Mouse (Mus musculus) hindbrain, postnatal 0 days (tissue): ENCODE measurements around the gene Zfp750. TPM values are rescaled to one million over a fixed set of nuclear protein-coding genes. Genes with fewer than 3 reads are reported as not detected.

Source experiments
- ATAC-seq: fragments of 200-750 bp; cut with Nextera tagmentation; 2 replicates; pipeline ENCODE4 v1.8.0; 2017; ENCODE audit warnings: mild to moderate bottlenecking, moderate TSS enrichment, moderate library complexity
- DNase-seq: peaks from one replicate; pipeline ENCODE4 v3.0.0-alpha.2; 2015; ENCODE audit warnings: low spot score
- H3K27ac ChIP-seq: fragments of 300-500 bp; sonication (generic); 2 replicates; pipeline ENCODE4 v1.5.1; 2014; ENCODE audit warnings: mild to moderate bottlenecking
- H3K27me3 ChIP-seq: fragments of 300-500 bp; sonication (generic); 2 replicates; pipeline ENCODE4 v1.6.1; 2014; ENCODE audit warnings: low read length, mixed read lengths; ENCODE audit not compliant: insufficient read depth
- H3K36me3 ChIP-seq: fragments of 300-500 bp; sonication (generic); 2 replicates; pipeline ENCODE4 v1.6.1; 2014; ENCODE audit warnings: low read length, mixed read lengths; ENCODE audit not compliant: insufficient read depth
- H3K4me1 ChIP-seq: fragments of 300-500 bp; sonication (generic); 2 replicates; pipeline ENCODE4 v1.6.1; 2014; ENCODE audit warnings: antibody characterized with exemption, low read length, mixed read lengths; ENCODE audit not compliant: insufficient read depth
- H3K4me2 ChIP-seq: fragments of 300-500 bp; sonication (generic); 2 replicates; pipeline ENCODE4 v1.6.1; 2014; ENCODE audit warnings: low read depth, mild to moderate bottlenecking, low read length, moderate library complexity, mixed read lengths
- H3K4me3 ChIP-seq: fragments of 300-500 bp; sonication (generic); 2 replicates; pipeline ENCODE4 v1.5.1; 2014; ENCODE audit warnings: low read length
- H3K9ac ChIP-seq: fragments of 300-500 bp; sonication (generic); replicated peaks from 2 replicates; pipeline ENCODE4 v1.6.1; 2014; ENCODE audit warnings: mild to moderate bottlenecking, low read length, moderate library complexity, mixed read lengths
- H3K9me3 ChIP-seq: fragments of 300-500 bp; sonication (generic); 2 replicates; pipeline ENCODE4 v1.6.1; 2016; ENCODE audit warnings: low read length, mixed read lengths
- CTCF ChIP-seq: IDR thresholded peaks from 2 replicates; pipeline ENCODE4 v1.5.1; 2016; ENCODE audit warnings: antibody characterized with exemption, control low read depth, low read depth
- WGBS: fragments of 180-500 bp; shearing (Covaris S2); extraction: QIAGEN DNeasy Blood & Tissue Kit; methylation state at CpG from one replicate; pipeline ENCODE4 v1.1.7; 2014; 5-methylcytosine and 5-hydroxymethylcytosine counted together
- polyA plus RNA-seq: library from polyadenylated mRNA; unstranded; fragments of >200 nt; fragmentation: Nextera tagmentation; extraction: Ambion mirVana; gene quantifications from 2 replicates; pipeline ENCODE4 v1.2.1, GENCODE M21; 2015
- total RNA-seq: library from RNA; depleted of rRNA; stranded (reverse); fragments of >200 nt; gene quantifications from 2 replicates; pipeline ENCODE4 v1.2.3, GENCODE M21; 2014

Gene Zfp750
- total and polyA plus RNA-seq, 2 experiments from 2014 or later = 0.05 to 0.21 TPM

GRCm38 (mm10) chr11:121508478-121508877 is 10.7 kb downstream of the Zfp750 start:
- TF ChIP-seq CTCF = no peak
- no peak for ATAC-seq
- 85% methylated on average over 4 of the region's 4 CpGs for WGBS

GRCm38 (mm10) chr11:121502000-121502860 is 16.9 kb downstream of the Zfp750 start:
- Histone ChIP-seq H3K9ac (no peak overlapping the region), H3K9me3 (no peaks in the 10 kb centered on the region), H3K4me2 (no peak overlapping the region), H3K4me3 (no peak overlapping the region), H3K36me3 (peaks cover 29% of the 10 kb centered on the region; the same call in 1 of the 2 replicates), H3K4me1 (no peaks in the 10 kb centered on the region), H3K27me3 (no peaks in the 10 kb centered on the region), H3K27ac (no peak overlapping the region)
- ATAC-seq (no peak), DNase-seq (no peak)
- no peak for TF ChIP-seq CTCF
- 72% methylated on average over 4 of the region's 4 CpGs for whole genome bisulfite sequencing

More at GRCm38 (mm10) chr11:121508478-121508877, 10.7 kb downstream of the Zfp750 start:
- peaks cover 12% of the 10 kb centered on the region; the same call in 1 of the 2 replicates for H3K36me3 ChIP-seq
- H3K4me3 ChIP-seq = no peak overlapping the region
- no peak overlapping the region for H3K4me2 ChIP-seq
- no peaks in the 10 kb centered on the region for H3K9me3 ChIP-seq
- H3K27ac ChIP-seq = no peak overlapping the region
- H3K4me1 ChIP-seq = 0 out of 2 replicates have a peak, but pooled peaks cover 8% of the 10 kb centered on the region
- no peak for DNase-seq
- H3K27me3 ChIP-seq = no peaks in the 10 kb centered on the region
- H3K9ac ChIP-seq = no peak overlapping the region

GRCm38 (mm10) chr11:121501525-121501924 is 17.6 kb downstream of the Zfp750 start:
- TF ChIP-seq CTCF = no peak
- Histone ChIP-seq H3K4me2 (no peak overlapping the region), H3K4me3 (no peak overlapping the region), H3K4me1 (no peaks in the 10 kb centered on the region), H3K27ac (no peak overlapping the region), H3K27me3 (no peaks in the 10 kb centered on the region), H3K9me3 (no peaks in the 10 kb centered on the region), H3K9ac (no peak overlapping the region), H3K36me3 (peaks cover 36% of the 10 kb centered on the region; the same call in 1 of the 2 replicates)
- WGBS = 94% methylated on average over 4 of the region's 4 CpGs
- DNase-seq (no peak), ATAC-seq (no peak)

- Histone ChIP-seq H3K4me1 (no peaks in the 10 kb centered on the region), H3K4me2 (no peak overlapping the region), H3K27me3 (no peaks in the 10 kb centered on the region), H3K9ac (no peak overlapping the region), H3K4me3 (no peak overlapping the region), H3K27ac (no peak overlapping the region), H3K9me3 (no peaks in the 10 kb centered on the region), H3K36me3 (peaks cover 28% of the 10 kb centered on the region; the same call in 1 of the 2 replicates)
- DNase-seq (no peak), ATAC-seq (no peak)
- no peak for TF ChIP-seq CTCF
Measured at GRCm38 (mm10) chr11:121500595-121500994, 18.5 kb downstream of the Zfp750 start.

- Histone ChIP-seq H3K27me3 (no peaks in the 10 kb centered on the region), H3K4me1 (no peaks in the 10 kb centered on the region), H3K4me3 (no peak overlapping the region), H3K9me3 (no peaks in the 10 kb centered on the region), H3K9ac (no peak overlapping the region), H3K36me3 (no peaks in the 10 kb centered on the region), H3K4me2 (no peak overlapping the region), H3K27ac (no peak overlapping the region)
- ATAC-seq = no peak
- DNase-seq = no peak
- TF ChIP-seq CTCF = no peak
Measured at GRCm38 (mm10) chr11:121490651-121491050, 28.5 kb downstream of the Zfp750 start.

- no peak for DNase-seq
- Histone ChIP-seq H3K9ac (no peak overlapping the region), H3K4me3 (no peak overlapping the region), H3K4me2 (no peak overlapping the region), H3K9me3 (no peaks in the 10 kb centered on the region), H3K36me3 (peaks cover 8% of the 10 kb centered on the region; the same call in 1 of the 2 replicates), H3K27me3 (no peaks in the 10 kb centered on the region), H3K27ac (no peak overlapping the region), H3K4me1 (no peaks in the 10 kb centered on the region)
- ATAC-seq = no peak
- TF ChIP-seq CTCF = no peak
- 92% methylated on average over 9 of the region's 9 CpGs for WGBS
Measured at GRCm38 (mm10) chr11:121485882-121486281, 33.3 kb downstream of the Zfp750 start.

- H3K9ac ChIP-seq = no peak overlapping the region
- no peaks in the 10 kb centered on the region for H3K27me3 ChIP-seq
- H3K36me3 ChIP-seq = peaks cover 12% of the 10 kb centered on the region; the same call in 1 of the 2 replicates
- no peaks in the 10 kb centered on the region for H3K9me3 ChIP-seq
- no peak overlapping the region for H3K27ac ChIP-seq
- H3K4me2 ChIP-seq = no peak overlapping the region
- WGBS = 95% methylated on average over 2 of the region's 2 CpGs
- H3K4me1 ChIP-seq = no peaks in the 10 kb centered on the region
- DNase-seq (no peak), ATAC-seq (no peak)
- no peak for TF ChIP-seq CTCF
- no peak overlapping the region for H3K4me3 ChIP-seq
Measured at GRCm38 (mm10) chr11:121481129-121481528, 38.0 kb downstream of the Zfp750 start.
